Mouse (Mus musculus): ENCODE results near the gene Ctf1. TPM values are rescaled to one million over a fixed set of nuclear protein-coding genes. Genes with fewer than 3 reads are reported as not detected.

Ctf1 gene
- total RNA-seq (2021): 1 to 10 TPM; 2.9 to 4.5 TPM

DNA sequence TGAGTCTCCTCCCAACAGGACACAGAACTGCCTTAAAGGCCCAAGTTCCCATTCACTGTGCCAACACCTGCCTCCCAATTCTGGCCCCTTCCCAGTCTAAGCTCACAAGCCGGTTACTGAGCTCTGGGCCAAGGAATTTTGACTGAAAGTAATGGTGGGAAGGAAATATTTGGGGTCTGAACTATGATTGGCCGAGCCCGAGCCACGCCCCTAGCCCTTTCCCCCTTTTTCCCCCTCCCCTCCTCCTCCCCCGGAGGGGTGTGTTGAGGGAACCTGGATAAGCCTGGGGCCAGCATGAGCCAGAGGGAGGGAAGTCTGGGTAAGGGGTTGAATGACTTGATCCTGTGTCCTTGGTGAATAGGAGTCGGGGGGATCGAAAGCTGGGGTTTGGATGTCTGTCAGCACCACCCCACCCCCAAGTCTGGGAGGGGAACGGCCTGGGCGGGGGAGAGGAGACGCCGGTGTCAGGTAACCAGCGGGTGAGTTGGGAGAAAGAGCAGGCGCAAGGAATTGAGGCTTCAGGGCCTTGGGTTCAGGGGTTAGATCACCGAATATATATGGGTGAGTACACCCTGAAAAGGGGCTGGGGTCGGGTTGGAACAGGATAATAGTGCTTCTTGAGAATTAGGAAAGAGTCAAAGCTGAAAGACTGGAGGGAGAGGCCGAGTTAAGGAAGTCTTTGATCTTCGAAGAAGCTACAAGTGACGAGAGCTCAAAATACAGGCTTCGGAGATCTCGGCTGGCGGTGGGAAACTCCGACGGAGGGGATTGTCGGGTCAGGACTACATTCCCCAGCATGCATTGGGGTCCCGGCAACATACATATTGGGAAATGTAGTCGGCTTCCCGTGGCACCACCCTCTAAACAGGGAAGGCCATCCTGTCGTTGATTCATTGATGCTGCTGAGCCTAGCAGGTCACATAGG, at the start of gene Ctf1:
Gene Ctf1 (plus strand): TSS at position 276 of the 925 bp plus-strand sequence.
- intact Hi-C loops (cut with DNase I): loop anchor here (5.0 kb wide), 1 partner anchor 35 kb away; no protein-coding TSS in a partner anchor
- DNase-seq (ENCODE audit: extremely low spot score in 1 of 2, low spot score in 2 of 2): peak; percentile 69 to 88

DNA sequence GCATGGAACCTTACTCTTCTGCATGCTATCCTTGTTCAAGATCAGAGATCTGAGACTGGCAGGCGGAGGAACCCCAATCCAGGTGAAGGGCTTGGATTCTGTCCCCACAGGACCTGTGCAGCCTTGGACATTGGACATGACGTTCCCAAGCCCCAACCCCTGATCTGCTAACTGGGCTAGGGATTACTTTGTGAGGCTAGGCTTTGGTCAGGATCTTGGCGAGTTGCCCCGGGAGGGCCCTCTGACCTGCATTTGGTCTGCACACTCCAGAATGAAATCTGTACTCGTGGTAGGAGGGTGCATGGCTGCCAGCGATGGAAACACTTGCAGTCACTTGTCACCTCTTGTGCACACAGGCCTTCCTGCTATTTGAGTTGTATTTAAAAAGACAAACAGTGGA, 49.6 kb upstream of the Ctf1 start:
- peak in 1 of 2 experiments; percentile 28 for DNase-seq (ENCODE audit: extremely low spot score in 1 of 2, low spot score in 2 of 2)

DNA sequence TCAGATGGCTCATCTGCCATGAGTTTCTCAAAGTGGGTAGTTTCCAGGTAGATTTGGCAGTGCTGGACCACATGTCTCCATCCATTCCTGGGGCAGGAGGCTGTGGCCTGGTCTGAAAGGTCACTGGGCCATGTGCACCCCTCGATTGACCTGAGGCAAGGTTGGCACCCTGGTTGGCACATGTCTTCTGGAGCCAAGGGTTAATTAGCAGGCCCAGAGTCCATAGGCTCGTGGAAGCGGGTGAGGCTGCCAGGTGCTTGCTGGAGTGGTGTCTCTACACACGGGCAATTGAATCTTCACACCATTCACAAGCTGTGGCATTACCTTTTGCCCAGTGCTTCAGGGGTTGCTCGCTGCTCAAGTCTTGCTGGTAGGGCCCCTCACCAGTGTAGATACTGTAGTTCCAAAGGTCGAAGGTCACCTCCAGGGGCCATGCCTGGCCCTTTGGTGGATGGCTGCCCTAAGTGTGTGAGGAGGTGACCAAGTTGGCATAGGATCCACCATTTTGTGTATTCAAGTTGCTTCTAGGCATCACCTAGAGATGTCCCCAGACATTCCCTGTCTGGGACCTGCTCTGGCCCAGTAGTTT, 46.4 kb upstream of the Ctf1 start:
- intact Hi-C loops (cut with DNase I): no loop called here
- DNase-seq (ENCODE audit: extremely low spot score in 1 of 2, low spot score in 2 of 2): peak in 1 of 2 experiments; percentile 23

More for the DNA sequence above, 49.6 kb upstream of the Ctf1 start:
- intact Hi-C loops (cut with DNase I): no loop called here

DNA sequence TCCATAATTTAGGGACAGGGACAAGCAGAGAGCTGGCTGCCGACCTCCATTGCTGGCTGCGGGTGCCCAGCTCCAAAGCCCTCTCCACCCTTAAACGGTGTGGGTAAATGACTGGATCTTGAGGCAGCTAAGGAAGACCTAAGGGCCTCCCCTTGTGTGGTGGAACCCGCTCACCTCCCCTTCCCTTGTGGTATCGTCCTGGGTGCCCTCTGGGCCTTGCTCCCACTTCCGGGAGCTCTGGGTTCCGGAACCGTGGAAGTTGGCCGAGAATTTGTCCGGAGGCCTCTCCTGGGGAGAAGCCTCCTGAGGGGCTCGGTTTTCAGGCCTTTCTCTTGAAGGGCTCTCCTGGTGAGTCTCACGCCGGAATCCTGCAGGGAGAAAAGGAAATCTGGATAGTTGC, 45.9 kb upstream of the Ctf1 start:
- intact Hi-C loops (cut with DNase I): no loop called here
- DNase-seq (ENCODE audit: extremely low spot score in 1 of 2, low spot score in 2 of 2): no peak

DNA sequence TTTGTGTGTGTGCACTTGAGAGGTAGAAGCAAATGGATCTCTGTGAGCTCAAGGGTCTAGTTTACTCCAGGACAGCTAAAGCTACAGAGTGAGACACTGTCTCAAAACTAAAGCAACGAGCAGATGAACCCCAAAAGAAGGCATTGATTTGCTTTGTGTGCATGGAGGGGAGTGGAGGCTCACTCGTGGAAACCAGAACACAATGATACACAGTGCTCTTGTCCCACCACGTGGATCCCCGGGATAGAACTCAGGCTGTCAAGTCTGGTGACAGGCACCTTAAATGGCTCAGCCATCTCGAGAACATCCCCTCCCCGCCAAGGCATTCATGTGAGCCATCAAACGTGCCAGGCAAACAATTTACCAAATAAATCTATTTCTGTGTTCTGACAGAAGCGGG, 45.4 kb upstream of the Ctf1 start:
- intact Hi-C loops (cut with DNase I): no loop called here
- DNase-seq (ENCODE audit: extremely low spot score in 1 of 2, low spot score in 2 of 2): no peak

DNA sequence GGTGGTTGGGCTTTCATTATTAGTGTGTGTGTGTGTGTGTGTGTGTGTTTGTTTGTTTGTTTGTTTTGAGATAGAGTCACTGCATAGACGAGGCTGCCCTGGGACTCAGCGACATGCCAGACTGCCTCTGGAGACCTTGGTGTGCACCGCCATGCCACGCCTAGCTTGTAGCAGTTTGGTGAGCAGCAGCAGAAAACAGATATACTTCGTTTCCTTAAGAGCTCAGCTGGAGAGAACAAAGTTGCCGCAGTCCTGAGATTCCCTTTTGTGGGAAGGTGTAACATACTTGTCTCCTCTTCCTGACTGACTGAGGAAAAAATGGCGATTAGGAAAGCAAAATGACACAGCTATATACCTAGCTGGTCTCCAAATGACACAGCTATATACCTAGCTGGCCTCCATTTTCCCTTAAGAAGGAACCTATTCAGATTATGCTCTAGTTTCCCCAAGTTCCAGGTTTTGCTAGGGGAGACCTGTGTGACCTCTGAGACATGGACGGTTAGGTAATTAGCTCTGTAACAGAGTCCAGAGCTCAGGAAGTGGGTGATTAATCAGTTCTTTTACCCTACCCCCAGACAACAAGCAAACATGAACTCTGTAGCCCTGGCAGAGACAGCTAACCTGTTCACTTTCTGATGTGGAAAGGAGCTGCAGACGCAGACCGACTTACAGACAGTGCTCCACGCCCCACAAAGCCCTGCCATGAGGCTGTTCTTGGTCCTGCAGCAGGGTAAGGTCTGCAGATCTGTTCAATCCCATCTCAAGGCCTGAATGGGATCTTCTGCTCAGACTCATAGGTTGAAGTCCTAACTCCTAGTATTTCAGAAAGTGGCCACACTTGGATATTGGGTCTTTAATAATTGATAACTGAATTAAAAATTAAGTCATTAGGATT, 40.4 kb upstream of the Ctf1 start:
- DNase-seq (ENCODE audit: extremely low spot score in 1 of 2, low spot score in 2 of 2): no peak
- intact Hi-C loops (cut with DNase I): no loop called here

DNA sequence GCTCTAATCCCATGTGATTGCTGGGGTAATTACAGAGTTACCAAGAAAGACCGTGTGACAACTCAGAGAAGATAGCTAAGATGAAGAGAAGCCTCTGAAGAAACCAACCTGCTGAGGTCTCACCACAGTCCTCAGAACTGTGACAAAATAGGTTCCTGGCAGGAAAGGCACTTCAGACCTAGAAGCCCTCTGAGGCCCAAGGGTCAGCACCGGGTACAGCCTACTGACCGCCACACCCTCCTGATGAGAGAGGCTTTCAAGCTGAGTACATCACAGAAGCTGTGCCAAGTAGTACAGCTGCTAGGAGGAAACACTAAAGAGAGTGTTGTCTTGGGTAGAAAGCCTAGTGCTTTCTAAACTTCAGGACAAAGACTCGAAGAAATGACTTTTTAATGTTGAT, 39.8 kb upstream of the Ctf1 start:
- intact Hi-C loops (cut with DNase I): no loop called here

DNA sequence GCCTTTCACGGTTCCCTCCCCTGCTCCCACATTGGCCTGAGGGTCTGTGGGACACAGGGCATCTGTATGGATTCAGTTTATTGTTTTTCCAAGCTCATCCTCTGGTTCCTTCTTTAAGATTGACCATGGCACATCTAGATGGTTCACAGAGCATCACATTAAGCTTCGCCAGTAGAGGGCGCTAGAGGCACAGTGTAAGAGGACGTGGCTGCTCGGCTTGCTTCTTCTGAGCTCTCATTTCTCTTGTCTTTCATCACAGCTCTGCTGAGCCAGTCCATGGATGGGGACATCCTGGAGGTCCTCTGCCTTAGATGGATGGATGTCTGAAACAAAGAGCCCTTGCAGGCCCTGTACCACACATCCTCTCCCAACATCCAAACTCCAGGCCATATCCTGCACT, 37.6 kb upstream of the Ctf1 start:
- DNase-seq (ENCODE audit: extremely low spot score in 1 of 2, low spot score in 2 of 2): peak; percentile 90 to 91
- intact Hi-C loops (cut with DNase I): loop anchor here (5.0 kb wide), 2 partner anchors 37 to 72 kb away; partner anchors contain the start of gene Ctf1

More for the DNA sequence above, 39.8 kb upstream of the Ctf1 start:
- DNase-seq (ENCODE audit: extremely low spot score in 1 of 2, low spot score in 2 of 2): no peak

DNA sequence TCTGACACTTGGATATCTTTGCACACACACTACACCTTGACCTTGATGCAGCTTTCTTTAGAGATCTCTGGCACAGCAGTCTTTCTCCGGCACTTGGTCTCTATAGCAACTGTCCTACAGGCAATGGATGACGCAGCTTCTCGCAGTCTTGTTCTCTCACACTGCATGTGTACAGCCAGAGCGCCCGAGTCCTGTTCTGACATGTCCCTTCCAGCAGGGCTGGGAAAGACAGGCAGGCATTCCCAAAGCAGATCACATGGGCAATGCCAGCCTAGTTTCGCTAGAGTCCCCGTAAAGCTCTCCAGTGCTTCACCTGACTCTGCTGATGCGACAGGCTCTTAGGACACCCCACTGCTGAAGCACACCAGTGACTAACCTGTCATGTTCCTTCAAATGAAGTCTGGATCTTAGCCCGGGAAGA, 37.1 kb upstream of the Ctf1 start:
- DNase-seq (ENCODE audit: extremely low spot score in 1 of 2, low spot score in 2 of 2): peak; percentile 35 to 53
- intact Hi-C loops (cut with DNase I): loop anchor here (5.0 kb wide), 2 partner anchors 37 to 72 kb away; partner anchors contain the start of gene Ctf1

DNA sequence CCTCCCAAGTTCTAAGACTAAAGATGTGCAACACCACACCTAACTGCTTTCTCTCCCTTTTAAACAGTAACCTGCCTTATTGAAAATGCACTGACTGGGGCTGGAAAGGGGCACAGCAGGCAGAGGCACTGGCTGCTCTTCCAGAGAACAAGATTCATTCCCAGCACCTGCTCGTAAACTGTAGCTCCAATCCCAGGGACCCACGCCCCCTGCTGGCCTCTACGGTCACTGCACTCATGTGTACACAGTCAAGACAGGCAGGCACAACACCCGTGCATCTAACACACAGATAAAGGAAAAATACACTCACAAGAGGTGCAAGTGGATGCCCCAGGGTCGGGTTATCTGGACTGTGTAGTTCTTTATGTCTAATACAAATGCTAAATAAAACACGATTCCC, 35.5 kb upstream of the Ctf1 start:
- peak in 1 of 2 experiments; percentile 64 for DNase-seq (ENCODE audit: extremely low spot score in 1 of 2, low spot score in 2 of 2)
- intact Hi-C loops (cut with DNase I): loop anchor here (5.0 kb wide), 2 partner anchors 35 to 70 kb away; partner anchors contain the start of gene Ctf1

DNA sequence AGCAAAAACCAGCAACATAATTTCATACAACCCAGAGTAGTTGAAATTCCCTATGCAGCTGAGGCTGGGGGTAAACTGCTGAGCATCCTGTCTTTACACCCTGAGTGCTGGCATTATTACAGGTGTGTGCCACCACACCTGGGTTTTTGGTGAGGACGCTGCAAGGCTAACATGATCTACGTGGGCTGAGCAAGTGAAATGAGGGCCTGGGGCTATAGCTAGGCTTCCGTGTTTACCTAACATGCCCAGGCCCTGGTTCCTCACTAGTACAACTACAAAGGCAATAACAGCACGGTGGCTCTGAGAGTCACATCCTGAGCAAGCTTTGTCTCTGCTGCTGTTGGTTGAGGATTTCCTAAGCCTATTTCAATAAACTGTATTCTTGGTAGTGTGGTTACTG, 34.9 kb upstream of the Ctf1 start:
- no peak for DNase-seq (ENCODE audit: extremely low spot score in 1 of 2, low spot score in 2 of 2)
- intact Hi-C loops (cut with DNase I): loop anchor here (5.0 kb wide), 2 partner anchors 35 to 70 kb away; partner anchors contain the start of gene Ctf1

DNA sequence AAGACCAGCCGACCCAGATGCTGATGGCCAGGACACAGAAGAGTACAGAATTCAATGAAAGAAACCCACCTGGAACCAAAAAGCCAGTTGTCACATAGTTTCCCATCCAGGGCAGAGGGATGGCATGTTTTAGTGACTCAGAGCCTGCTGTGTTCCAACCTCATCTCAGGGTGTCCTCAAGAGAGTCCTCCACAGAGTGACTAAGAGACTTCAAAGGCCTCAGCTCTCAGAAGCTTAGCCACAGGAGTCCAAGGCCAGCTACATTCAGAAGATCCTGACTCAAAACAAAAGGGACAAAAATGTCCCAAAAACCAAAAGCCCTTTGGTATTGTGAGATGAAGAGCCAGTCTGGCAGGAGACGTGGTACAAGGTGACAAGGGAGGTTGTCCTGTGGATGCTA, 33.7 kb upstream of the Ctf1 start:
- no peak for DNase-seq (ENCODE audit: extremely low spot score in 1 of 2, low spot score in 2 of 2)
- intact Hi-C loops (cut with DNase I): loop anchor here (5.0 kb wide), 2 partner anchors 33 to 68 kb away; partner anchors contain the start of gene Ctf1

DNA sequence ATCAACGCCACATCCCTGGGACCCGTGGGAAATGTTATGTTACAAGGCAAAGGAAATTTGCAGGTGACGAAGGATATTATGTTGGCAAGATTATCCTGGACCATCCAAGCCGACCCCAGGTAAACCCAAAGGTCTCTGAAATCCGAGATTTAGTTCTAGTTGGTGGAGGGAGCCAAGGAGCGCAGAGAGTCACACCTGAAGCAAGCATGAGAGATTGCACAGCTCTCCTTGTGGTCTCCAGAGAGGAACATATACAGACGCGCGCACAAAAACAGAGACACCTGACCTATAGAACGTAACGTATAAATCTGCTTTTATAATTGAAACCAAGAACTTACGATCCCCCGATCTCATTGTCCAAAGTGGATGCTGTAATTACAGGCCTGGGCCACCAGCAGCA, 32.0 kb upstream of the Ctf1 start:
- intact Hi-C loops (cut with DNase I): no loop called here

DNA sequence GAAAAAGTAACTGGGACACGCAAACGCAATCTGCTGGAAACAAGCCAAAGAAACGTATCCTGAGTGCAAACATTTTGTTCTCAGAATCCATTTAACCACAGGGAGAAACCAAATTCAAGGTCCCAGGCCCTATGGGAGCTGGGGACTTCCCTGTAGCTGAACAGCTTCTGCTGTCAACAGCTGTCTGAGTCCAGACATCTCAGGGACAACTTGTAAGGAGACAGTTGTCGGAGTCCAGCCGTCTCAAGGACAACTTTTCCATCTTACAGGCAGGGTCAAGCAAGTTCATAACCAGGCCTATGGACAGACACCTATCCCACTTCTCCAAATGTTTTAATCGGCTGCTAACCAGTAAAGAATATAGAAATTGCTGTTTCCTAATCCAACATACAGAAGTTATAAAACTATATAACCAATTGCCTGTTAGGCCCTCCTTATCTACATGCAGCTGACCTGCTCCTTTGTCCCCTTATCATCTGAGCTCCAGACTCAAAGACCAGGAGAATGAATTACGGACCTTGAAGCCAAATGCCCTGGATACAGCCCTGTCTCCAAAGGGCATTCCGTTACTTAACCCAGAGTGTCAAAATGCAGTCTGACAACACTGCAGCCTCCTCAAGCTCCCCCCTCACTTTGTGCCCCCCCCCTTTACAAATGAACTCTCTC, 30.5 kb upstream of the Ctf1 start:
- intact Hi-C loops (cut with DNase I): no loop called here
- no peak for DNase-seq (ENCODE audit: extremely low spot score in 1 of 2, low spot score in 2 of 2)

More for the DNA sequence above, 32.0 kb upstream of the Ctf1 start:
- no peak for DNase-seq (ENCODE audit: extremely low spot score in 1 of 2, low spot score in 2 of 2)

DNA sequence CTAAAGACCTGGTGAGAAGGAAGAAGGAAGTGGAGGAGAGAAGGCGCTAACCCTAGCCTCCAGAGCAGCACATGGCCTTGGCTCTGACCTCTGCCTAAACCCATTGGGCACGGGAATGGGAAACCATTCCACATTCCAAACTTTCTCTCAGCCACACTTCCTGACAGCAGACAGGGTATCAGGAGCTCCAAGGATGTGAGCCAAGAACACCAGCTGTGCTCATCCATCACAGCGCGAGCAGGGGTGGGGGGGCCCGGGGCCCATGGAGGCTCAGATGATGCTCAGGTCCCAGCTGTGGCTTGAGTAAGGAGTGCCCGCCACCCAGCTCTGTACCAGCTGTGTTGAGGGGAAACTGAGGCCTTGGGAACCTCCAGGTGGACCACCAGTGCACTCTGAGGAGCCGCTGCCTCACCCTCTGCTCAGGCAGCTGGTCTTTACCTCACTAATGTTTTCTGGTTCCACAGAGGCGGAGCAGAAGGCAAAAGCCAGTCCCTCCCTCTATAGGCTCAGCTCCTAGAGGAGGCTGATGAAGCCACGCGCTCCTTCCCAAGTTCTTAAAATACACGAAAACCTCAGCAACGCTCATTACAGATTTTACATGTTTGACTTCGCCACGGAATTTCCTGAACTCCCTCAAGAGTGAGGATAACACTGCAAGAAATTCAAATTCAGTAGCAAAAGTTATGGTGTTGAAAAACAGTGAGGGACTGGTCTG, 27.1 kb upstream of the Ctf1 start:
- intact Hi-C loops (cut with DNase I): no loop called here
- DNase-seq (ENCODE audit: extremely low spot score in 1 of 2, low spot score in 2 of 2): no peak

DNA sequence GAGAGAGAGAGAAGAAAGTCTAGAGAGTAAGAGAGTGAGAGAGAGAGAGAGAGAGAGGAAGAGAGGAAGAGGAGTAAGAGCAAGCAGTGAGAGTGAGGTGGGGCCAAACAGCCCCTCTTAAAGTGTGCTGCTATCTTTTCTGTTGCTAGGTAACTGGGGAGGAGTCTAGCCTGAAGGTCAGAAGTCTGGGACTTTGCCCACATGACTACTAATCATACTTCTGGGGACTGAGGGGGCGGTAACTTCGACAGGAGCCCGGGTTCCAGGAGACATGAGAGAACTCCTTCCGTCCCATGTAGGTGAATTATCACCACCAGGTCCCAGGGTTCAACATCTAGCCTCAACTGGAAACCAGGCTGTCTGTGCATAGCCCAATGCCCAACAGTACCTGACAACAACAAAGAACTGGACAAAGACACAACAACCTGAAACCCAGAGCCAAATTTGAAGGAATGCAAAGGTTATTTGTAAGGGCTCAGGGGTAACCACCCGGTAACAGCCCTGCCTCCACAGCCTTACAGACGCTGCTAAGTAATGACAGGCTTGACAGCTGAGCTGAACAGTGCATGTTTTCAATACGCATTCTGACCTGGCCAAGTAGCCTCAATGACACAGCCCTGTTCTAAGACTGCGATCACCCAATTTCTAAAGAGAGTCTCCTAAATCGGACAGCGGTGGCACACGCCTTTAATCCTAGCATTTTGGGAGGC, 25.6 kb upstream of the Ctf1 start:
- DNase-seq (ENCODE audit: extremely low spot score in 1 of 2, low spot score in 2 of 2): no peak
- intact Hi-C loops (cut with DNase I): no loop called here

DNA sequence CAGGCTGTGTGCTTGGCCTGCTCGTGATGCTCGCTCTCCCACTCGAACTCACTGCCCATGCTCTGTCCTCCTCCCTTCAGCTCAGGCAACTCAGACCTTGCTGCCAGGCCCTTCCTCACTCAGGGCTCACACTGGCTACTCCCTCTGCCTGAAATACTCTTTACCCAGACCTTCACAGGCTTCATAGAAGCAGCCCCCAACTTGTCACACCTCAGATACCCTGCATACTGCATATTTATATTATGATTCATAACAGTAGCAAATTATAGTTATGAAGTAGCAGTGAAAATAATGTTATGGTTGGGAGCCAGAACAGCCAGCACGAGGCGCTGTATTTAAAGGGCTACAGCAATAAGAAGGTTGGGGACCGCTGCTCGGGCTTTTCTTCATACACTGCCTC, 23.6 kb upstream of the Ctf1 start:
- DNase-seq (ENCODE audit: extremely low spot score in 1 of 2, low spot score in 2 of 2): no peak
- intact Hi-C loops (cut with DNase I): no loop called here
